Mouse (Mus musculus) neural tube, embryonic 11.5 days (tissue): ENCODE results near the gene Gen1. TPM values are rescaled to one million over a fixed set of nuclear protein-coding genes. Genes with fewer than 3 reads are reported as not detected.

Experiments used
- ATAC-seq: fragments of 200-750 bp; cut with Nextera tagmentation; 2 replicates; pipeline ENCODE4 v1.8.0; 2017; ENCODE audit warnings: moderate number of reproducible peaks, mild to moderate bottlenecking, moderate TSS enrichment, moderate library complexity; ENCODE audit not compliant: insufficient read depth, low FRiP score, low TSS enrichment
- DNase-seq: peaks from one replicate; pipeline ENCODE4 v3.0.0-alpha.2; 2015; ENCODE audit warnings: low spot score
- H3K27ac ChIP-seq: fragments of 300-500 bp; sonication (generic); 2 replicates; pipeline ENCODE4 v1.5.1; 2014; ENCODE audit warnings: low read depth, mild to moderate bottlenecking, low read length
- H3K27me3 ChIP-seq: fragments of 300-500 bp; sonication (generic); 2 replicates; pipeline ENCODE4 v1.6.1; 2014; ENCODE audit warnings: mild to moderate bottlenecking, low read length, mixed read lengths; ENCODE audit not compliant: control insufficient read depth, insufficient read depth
- H3K36me3 ChIP-seq: fragments of 300-500 bp; sonication (generic); 2 replicates; pipeline ENCODE4 v1.6.1; 2014; ENCODE audit warnings: mild to moderate bottlenecking, low read length, moderate library complexity, mixed read lengths; ENCODE audit not compliant: control insufficient read depth, insufficient read depth
- H3K4me1 ChIP-seq: fragments of 300-500 bp; sonication (generic); 2 replicates; pipeline ENCODE4 v1.6.1; 2014; ENCODE audit warnings: low read length, mixed read lengths; ENCODE audit not compliant: control insufficient read depth, insufficient read depth
- H3K4me2 ChIP-seq: fragments of 300-500 bp; sonication (generic); 2 replicates; pipeline ENCODE4 v1.6.1; 2014; ENCODE audit warnings: low read depth, mild to moderate bottlenecking, moderate library complexity
- H3K4me3 ChIP-seq: fragments of 300-500 bp; sonication (generic); 2 replicates; pipeline ENCODE4 v1.5.1; 2014; ENCODE audit warnings: low read depth, low read length
- H3K9ac ChIP-seq: fragments of 300-500 bp; sonication (generic); 2 replicates; pipeline ENCODE4 v1.6.1; 2014; ENCODE audit warnings: mild to moderate bottlenecking, low read length
- H3K9me3 ChIP-seq: fragments of 300-500 bp; sonication (generic); 2 replicates; pipeline ENCODE4 v1.6.1; 2016; ENCODE audit warnings: low read length; ENCODE audit not compliant: control insufficient read depth
- WGBS: fragments of 180-500 bp; shearing (Covaris S2); extraction: QIAGEN DNeasy Blood & Tissue Kit; methylation state at CpG from one replicate; pipeline ENCODE4 v1.1.7; 2014; 5-methylcytosine and 5-hydroxymethylcytosine counted together
- polyA plus RNA-seq: library from polyadenylated mRNA; unstranded; fragments of >200 nt; fragmentation: Nextera tagmentation; extraction: Ambion mirVana; gene quantifications from 2 replicates; pipeline ENCODE4 v1.2.1, GENCODE M21; 2014

Gen1 gene
- polyA plus RNA-seq, 1 experiment from 2014 or later = 12.3 TPM

- no peak overlapping the region for H3K4me3 ChIP-seq
- H3K9ac ChIP-seq = no peak overlapping the region
- H3K4me1 ChIP-seq = no peaks in the 10 kb centered on the region
- DNase-seq (no peak), ATAC-seq (no peak)
- H3K9me3 ChIP-seq = no peaks in the 10 kb centered on the region
- H3K27me3 ChIP-seq = no peaks in the 10 kb centered on the region
- H3K36me3 ChIP-seq = peaks cover 7% of the 10 kb centered on the region; the same call in 1 of the 2 replicates
- no peak overlapping the region for H3K4me2 ChIP-seq
- H3K27ac ChIP-seq = no peak overlapping the region
- WGBS = 95% methylated on average over 6 of the region's 6 CpGs
Measured at GRCm38 (mm10) chr12:11277207-11277606, 11.6 kb upstream of the Gen1 start.

- DNase-seq = no peak
- Histone ChIP-seq H3K4me1 (no peaks in the 10 kb centered on the region), H3K9ac (no peak overlapping the region), H3K4me3 (no peak overlapping the region), H3K27me3 (no peaks in the 10 kb centered on the region), H3K4me2 (no peak overlapping the region), H3K27ac (no peak overlapping the region), H3K36me3 (peaks cover 5% of the 10 kb centered on the region; the same call in 1 of the 2 replicates), H3K9me3 (no peaks in the 10 kb centered on the region)
- no peak for ATAC-seq
- 91% methylated on average over 2 of the region's 2 CpGs for WGBS
Measured at GRCm38 (mm10) chr12:11276632-11277031, 11.0 kb upstream of the Gen1 start.

- H3K4me3 ChIP-seq = no peak overlapping the region
- H3K27me3 ChIP-seq = no peaks in the 10 kb centered on the region
- DNase-seq = no peak
- H3K4me2 ChIP-seq = no peak overlapping the region
- no peak overlapping the region for H3K27ac ChIP-seq
- no peak for ATAC-seq
- peaks cover 2% of the 10 kb centered on the region; the same call in 1 of the 2 replicates for H3K36me3 ChIP-seq
- H3K4me1 ChIP-seq = peaks cover 2% of the 10 kb centered on the region; the same call in 1 of the 2 replicates
- no peak overlapping the region for H3K9ac ChIP-seq
- WGBS = 93% methylated on average over 1 of the region's 1 CpGs
- no peaks in the 10 kb centered on the region for H3K9me3 ChIP-seq
Measured at GRCm38 (mm10) chr12:11273185-11273584, 7.6 kb upstream of the Gen1 start.

GRCm38 (mm10) chr12:11272568-11272967, 7.0 kb upstream of the Gen1 start:
- H3K27me3 ChIP-seq = no peaks in the 10 kb centered on the region
- peaks cover 3% of the 10 kb centered on the region for H3K4me1 ChIP-seq
- WGBS = 94% methylated on average over 4 of the region's 4 CpGs
- peaks cover 2% of the 10 kb centered on the region; the same call in 1 of the 2 replicates for H3K36me3 ChIP-seq
- H3K9me3 ChIP-seq = no peaks in the 10 kb centered on the region
- DNase-seq = no peak
- ATAC-seq = no peak
- no peak overlapping the region for H3K4me2 ChIP-seq
- no peak overlapping the region for H3K4me3 ChIP-seq
- no peak overlapping the region for H3K27ac ChIP-seq
- no peak overlapping the region for H3K9ac ChIP-seq

GRCm38 (mm10) chr12:11267030-11267429, 1.4 kb upstream of the Gen1 start:
- Histone ChIP-seq H3K4me1 (peaks cover 9% of the 10 kb centered on the region), H3K9me3 (no peaks in the 10 kb centered on the region), H3K4me3 (peak overlapping the region; percentile 88), H3K36me3 (no peaks in the 10 kb centered on the region), H3K4me2 (peak overlapping the region; percentile 70), H3K27me3 (no peaks in the 10 kb centered on the region), H3K9ac (peak overlapping the region; percentile 94), H3K27ac (no peak overlapping the region)
- DNase-seq (peak; percentile 12), ATAC-seq (no peak)
- 6% methylated on average over 4 of the region's 4 CpGs for WGBS

- Histone ChIP-seq H3K4me3 (peak overlapping the region; percentile 88), H3K27ac (peak overlapping the region; percentile 87), H3K27me3 (no peaks in the 10 kb centered on the region), H3K36me3 (no peaks in the 10 kb centered on the region), H3K4me1 (peaks cover 9% of the 10 kb centered on the region), H3K9ac (peak overlapping the region; percentile 94), H3K9me3 (no peaks in the 10 kb centered on the region), H3K4me2 (peak overlapping the region; percentile 70)
- ATAC-seq (peak; percentile 65), DNase-seq (no peak)
- under 1% methylated on average over 50 of the region's 51 CpGs for WGBS
Measured at GRCm38 (mm10) chr12:11266282-11266985, 833 bp upstream of the Gen1 start.

GRCm38 (mm10) chr12:11264895-11265294, 706 bp downstream of the Gen1 start:
- H3K9me3 ChIP-seq = no peaks in the 10 kb centered on the region
- no peak overlapping the region for H3K27ac ChIP-seq
- peak overlapping the region; percentile 70 for H3K4me2 ChIP-seq
- H3K9ac ChIP-seq = peak overlapping the region; percentile 94
- no peak for ATAC-seq
- peaks cover 9% of the 10 kb centered on the region for H3K4me1 ChIP-seq
- H3K36me3 ChIP-seq = no peaks in the 10 kb centered on the region
- 5% methylated on average over 13 of the region's 13 CpGs for WGBS
- peak overlapping the region; percentile 88 for H3K4me3 ChIP-seq
- no peaks in the 10 kb centered on the region for H3K27me3 ChIP-seq
- no peak for DNase-seq

- Histone ChIP-seq H3K9ac (no peak overlapping the region), H3K4me1 (no peaks in the 10 kb centered on the region), H3K36me3 (no peaks in the 10 kb centered on the region), H3K27me3 (no peaks in the 10 kb centered on the region), H3K4me3 (no peak overlapping the region), H3K27ac (no peak overlapping the region), H3K9me3 (no peaks in the 10 kb centered on the region), H3K4me2 (no peak overlapping the region)
- DNase-seq (no peak), ATAC-seq (no peak)
- WGBS = 88% methylated on average over 3 of the region's 3 CpGs
Measured at GRCm38 (mm10) chr12:11250322-11250721, 15.3 kb downstream of the Gen1 start.

GRCm38 (mm10) chr12:11247460-11247859, 18.1 kb downstream of the Gen1 start:
- Histone ChIP-seq H3K9ac (no peak overlapping the region), H3K9me3 (no peaks in the 10 kb centered on the region), H3K27ac (no peak overlapping the region), H3K4me2 (no peak overlapping the region), H3K27me3 (no peaks in the 10 kb centered on the region), H3K4me3 (no peak overlapping the region), H3K4me1 (no peaks in the 10 kb centered on the region), H3K36me3 (no peaks in the 10 kb centered on the region)
- no peak for ATAC-seq
- DNase-seq = no peak
- WGBS = 97% methylated on average over 1 of the region's 1 CpGs
